Mouse (Mus musculus): ENCODE results near the gene Rsph14. TPM values are rescaled to one million over a fixed set of nuclear protein-coding genes. Genes with fewer than 3 reads are reported as not detected.
A peak's percentile ranks its signal among the peaks of the same experiment; 100 is the strongest.

Gene Rsph14
- total RNA-seq, 2 experiments from 2014 or later = not detected

GRCm38 (mm10) chr10:74939300-74939699 is 93.1 kb downstream of the Rsph14 start:
- H3K4me3 ChIP-seq = no peak overlapping the region
- DNase-seq (ENCODE audit: extremely low spot score in 1 of 2, low spot score in 2 of 2) = no peak
- TF ChIP-seq CTCF (IDR thresholded peaks at IDR 0.05) = peak; percentile 35
- intact Hi-C loops (cut with DNase I) = loop anchor here (5.0 kb wide), 1 partner anchor 213 kb away; no protein-coding TSS in a partner anchor
- H3K27ac ChIP-seq = no peak overlapping the region

- peak; percentile 32 for TF ChIP-seq CTCF (IDR thresholded peaks at IDR 0.05)
- Histone ChIP-seq H3K27ac (no peak overlapping the region), H3K4me3 (no peak overlapping the region)
- intact Hi-C loops (cut with DNase I) = loop anchor here (5.0 kb wide), 1 partner anchor 214 kb away; no protein-coding TSS in a partner anchor
- no peak for DNase-seq (ENCODE audit: extremely low spot score in 1 of 2, low spot score in 2 of 2)
Observed at GRCm38 (mm10) chr10:74938410-74938809, 94.0 kb downstream of the Rsph14 start.

- Histone ChIP-seq H3K4me3 (no peak overlapping the region), H3K27ac (no peak overlapping the region)
- peak; percentile 79 for TF ChIP-seq CTCF (IDR thresholded peaks at IDR 0.05)
- DNase-seq (ENCODE audit: extremely low spot score in 1 of 2, low spot score in 2 of 2) = no peak
- intact Hi-C loops (cut with DNase I) = loop anchor here (1.0 to 5.0 kb wide), 2 partner anchors 84 to 215 kb away; no protein-coding TSS in a partner anchor
Observed at GRCm38 (mm10) chr10:74937003-74937790, 95.2 kb downstream of the Rsph14 start.

- peak; percentile 46 for TF ChIP-seq CTCF (IDR thresholded peaks at IDR 0.05)
- no peak overlapping the region for H3K4me3 ChIP-seq
- peak in 1 of 2 experiments; percentile 37 for DNase-seq (ENCODE audit: extremely low spot score in 1 of 2, low spot score in 2 of 2)
- intact Hi-C loops (cut with DNase I) = loop anchor here (5.0 kb wide), 1 partner anchor 217 kb away; no protein-coding TSS in a partner anchor
- H3K27ac ChIP-seq = no peak overlapping the region
Observed at GRCm38 (mm10) chr10:74935016-74935415, 97.4 kb downstream of the Rsph14 start.

- intact Hi-C loops (cut with DNase I) = no loop called here
- H3K27ac ChIP-seq = no peak overlapping the region
- no peak overlapping the region for H3K4me3 ChIP-seq
- TF ChIP-seq CTCF (IDR thresholded peaks at IDR 0.05) = no peak; the same call in 1 of the 2 replicates
- peak in 1 of 2 experiments; percentile 8 for DNase-seq (ENCODE audit: extremely low spot score in 1 of 2, low spot score in 2 of 2)
Observed at GRCm38 (mm10) chr10:74934521-74934920, 97.9 kb downstream of the Rsph14 start.

GRCm38 (mm10) chr10:74933548-74934190 is 98.7 kb downstream of the Rsph14 start:
- peak in 1 of 2 experiments; percentile 8 for DNase-seq (ENCODE audit: extremely low spot score in 1 of 2, low spot score in 2 of 2)
- intact Hi-C loops (cut with DNase I) = no loop called here
- no peak overlapping the region for H3K27ac ChIP-seq

GRCm38 (mm10) chr10:74932487-74932886 is 99.9 kb downstream of the Rsph14 start:
- no peak for TF ChIP-seq CTCF (IDR thresholded peaks at IDR 0.05)
- no peak overlapping the region for H3K4me3 ChIP-seq
- no peak overlapping the region for H3K27ac ChIP-seq
- intact Hi-C loops (cut with DNase I) = no loop called here
- DNase-seq (ENCODE audit: extremely low spot score in 1 of 2, low spot score in 2 of 2) = peak in 1 of 2 experiments; percentile 7

More at GRCm38 (mm10) chr10:74933548-74934190, 98.7 kb downstream of the Rsph14 start:
- no peak; the same call in 1 of the 2 replicates for TF ChIP-seq CTCF (IDR thresholded peaks at IDR 0.05)
- H3K4me3 ChIP-seq = no peak overlapping the region

GRCm38 (mm10) chr10:74931631-74932030 is 100.8 kb downstream of the Rsph14 start:
- no peak overlapping the region for H3K27ac ChIP-seq
- TF ChIP-seq CTCF (IDR thresholded peaks at IDR 0.05) = no peak
- H3K4me3 ChIP-seq = no peak overlapping the region
- intact Hi-C loops (cut with DNase I) = no loop called here
- DNase-seq (ENCODE audit: extremely low spot score in 1 of 2, low spot score in 2 of 2) = no peak

GRCm38 (mm10) chr10:74930541-74930940 is 101.8 kb downstream of the Rsph14 start:
- intact Hi-C loops (cut with DNase I) = no loop called here
- DNase-seq (ENCODE audit: extremely low spot score in 1 of 2, low spot score in 2 of 2) = no peak
- no peak overlapping the region for H3K27ac ChIP-seq

GRCm38 (mm10) chr10:74929578-74929977 is 102.8 kb downstream of the Rsph14 start:
- intact Hi-C loops (cut with DNase I) = no loop called here
- Histone ChIP-seq H3K4me3 (no peak overlapping the region), H3K27ac (no peak overlapping the region)
- DNase-seq (ENCODE audit: extremely low spot score in 1 of 2, low spot score in 2 of 2) = peak in 1 of 2 experiments; percentile 11
- TF ChIP-seq CTCF (IDR thresholded peaks at IDR 0.05) = peak; percentile 30

More at GRCm38 (mm10) chr10:74930541-74930940, 101.8 kb downstream of the Rsph14 start:
- TF ChIP-seq CTCF (IDR thresholded peaks at IDR 0.05) = no peak; the same call in none of the 2 replicates
- H3K4me3 ChIP-seq = no peak overlapping the region

GRCm38 (mm10) chr10:74928276-74928675 is 104.1 kb downstream of the Rsph14 start:
- no peak overlapping the region for H3K4me3 ChIP-seq
- no peak for TF ChIP-seq CTCF (IDR thresholded peaks at IDR 0.05)
- intact Hi-C loops (cut with DNase I) = no loop called here
- no peak overlapping the region for H3K27ac ChIP-seq
- no peak for DNase-seq (ENCODE audit: extremely low spot score in 1 of 2, low spot score in 2 of 2)

GRCm38 (mm10) chr10:74925324-74925723 is 107.1 kb downstream of the Rsph14 start:
- intact Hi-C loops (cut with DNase I) = no loop called here
- H3K27ac ChIP-seq = no peak overlapping the region
- TF ChIP-seq CTCF (IDR thresholded peaks at IDR 0.05) = peak; percentile 63
- DNase-seq (ENCODE audit: extremely low spot score in 1 of 2, low spot score in 2 of 2) = peak; percentile 76 to 79
- peak overlapping the region; percentile 22; the same call in 1 of the 2 replicates for H3K4me3 ChIP-seq
